Mouse (Mus musculus) hindbrain, embryonic 10.5 days (tissue): ENCODE measurements around the gene Mab21l3. TPM values are rescaled to one million over a fixed set of nuclear protein-coding genes. Genes with fewer than 3 reads are reported as not detected.
A peak's percentile ranks its signal among the peaks of the same experiment; 100 is the strongest.
"Not testable (repeated sequence)": the region's sequence is repeated elsewhere in the genome, so short reads cannot be mapped to it uniquely, and the experiment has no call there.

Experiments
- DNase-seq: peaks from one replicate; pipeline ENCODE4 v3.0.0-alpha.2; 2017; ENCODE audit warnings: low spot score
- H3K27ac ChIP-seq: fragments of 300-500 bp; sonication (generic); 2 replicates; pipeline ENCODE4 v1.5.1; 2016; ENCODE audit warnings: mild to moderate bottlenecking, moderate library complexity
- H3K27me3 ChIP-seq: fragments of 300-500 bp; sonication (generic); 2 replicates; pipeline ENCODE4 v1.6.1; 2016; ENCODE audit warnings: mild to moderate bottlenecking; ENCODE audit not compliant: poor library complexity, insufficient read depth, severe bottlenecking
- H3K36me3 ChIP-seq: fragments of 300-500 bp; sonication (generic); 2 replicates; pipeline ENCODE4 v1.6.1; 2016; ENCODE audit warnings: mild to moderate bottlenecking, moderate library complexity
- H3K4me1 ChIP-seq: fragments of 300-500 bp; sonication (generic); replicated peaks from 2 replicates; pipeline ENCODE4 v1.6.1; 2016; ENCODE audit warnings: mild to moderate bottlenecking
- H3K4me3 ChIP-seq: fragments of 300-500 bp; sonication (generic); 2 replicates; pipeline ENCODE4 v1.5.1; 2016; ENCODE audit warnings: mild to moderate bottlenecking, moderate library complexity
- H3K9me3 ChIP-seq: fragments of 300-500 bp; sonication (generic); 2 replicates; pipeline ENCODE4 v1.6.1; 2016; ENCODE audit warnings: mild to moderate bottlenecking, moderate library complexity
- WGBS: fragments of 180-500 bp; shearing (Covaris S2); methylation state at CpG from one replicate; pipeline ENCODE4 v1.1.7; 2016; 5-methylcytosine and 5-hydroxymethylcytosine counted together
- polyA plus RNA-seq: library from polyadenylated mRNA; unstranded; fragments of >200 nt; fragmentation: Nextera tagmentation; extraction: Ambion mirVana; gene quantifications from 2 replicates; pipeline ENCODE4 v1.2.1, GENCODE M21; 2016

The Mab21l3 gene
- polyA plus RNA-seq, 1 experiment from 2014 or later: 0.47 TPM

GRCm38 (mm10) chr3:101836045-101836444 is 12.7 kb downstream of the Mab21l3 start:
- H3K27ac ChIP-seq: peak overlapping the region; percentile 78

GRCm38 (mm10) chr3:101831189-101831858 is 17.4 kb downstream of the Mab21l3 start:
- Histone ChIP-seq H3K4me1 (peaks cover 45% of the 10 kb centered on the region), H3K36me3 (no peaks in the 10 kb centered on the region), H3K27ac (no peak overlapping the region), H3K27me3 (peaks cover 7% of the 10 kb centered on the region; the same call in 1 of the 2 replicates), H3K4me3 (no peak overlapping the region), H3K9me3 (no peaks in the 10 kb centered on the region)
- no peak for DNase-seq
- 36% methylated on average over 10 of the region's 10 CpGs for WGBS

More at GRCm38 (mm10) chr3:101836045-101836444, 12.7 kb downstream of the Mab21l3 start:
- Histone ChIP-seq H3K27me3 (0 out of 2 replicates have a peak, but pooled peaks cover 3% of the 10 kb centered on the region), H3K4me1 (peaks cover 35% of the 10 kb centered on the region), H3K9me3 (no peaks in the 10 kb centered on the region), H3K36me3 (no peaks in the 10 kb centered on the region), H3K4me3 (peak overlapping the region; percentile 36)
- WGBS: 0% methylated on average over 8 of the region's 8 CpGs
- DNase-seq: peak; percentile 88

- Histone ChIP-seq H3K4me3 (no peak overlapping the region), H3K27ac (no peak overlapping the region), H3K9me3 (no peaks in the 10 kb centered on the region), H3K36me3 (no peaks in the 10 kb centered on the region), H3K27me3 (peaks cover 7% of the 10 kb centered on the region; the same call in 1 of the 2 replicates), H3K4me1 (peaks cover 35% of the 10 kb centered on the region)
- no peak for DNase-seq
- 79% methylated on average over 10 of the region's 10 CpGs for WGBS
Measured at GRCm38 (mm10) chr3:101829881-101830616, 18.7 kb downstream of the Mab21l3 start.

DNA sequence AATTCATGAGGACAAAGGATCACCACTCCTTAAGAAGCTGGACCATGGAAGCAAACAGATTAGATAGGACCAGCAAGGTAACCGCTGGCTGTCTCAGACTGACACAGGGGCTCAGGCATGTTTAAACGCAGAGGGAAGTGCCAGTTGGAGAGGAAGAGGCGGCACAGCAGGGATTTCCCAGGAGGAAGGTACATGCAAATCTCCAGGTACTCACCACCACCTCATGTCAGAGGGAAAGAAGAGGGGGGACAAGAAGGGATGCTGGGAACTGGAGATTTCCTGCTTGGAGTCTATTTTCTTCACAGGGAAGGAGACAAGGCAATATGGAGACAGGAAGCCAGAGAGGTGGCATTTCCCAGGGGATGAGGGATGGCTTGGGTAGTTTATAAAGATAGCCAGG is 20.2 kb downstream of the Mab21l3 start:
- WGBS: 45% methylated on average over 3 of the region's 3 CpGs
- Histone ChIP-seq H3K4me1 (peaks cover 33% of the 10 kb centered on the region), H3K27ac (no peak overlapping the region), H3K36me3 (no peaks in the 10 kb centered on the region), H3K4me3 (no peak overlapping the region), H3K27me3 (peaks cover 7% of the 10 kb centered on the region; the same call in 1 of the 2 replicates), H3K9me3 (no peaks in the 10 kb centered on the region)
- no peak for DNase-seq

DNA sequence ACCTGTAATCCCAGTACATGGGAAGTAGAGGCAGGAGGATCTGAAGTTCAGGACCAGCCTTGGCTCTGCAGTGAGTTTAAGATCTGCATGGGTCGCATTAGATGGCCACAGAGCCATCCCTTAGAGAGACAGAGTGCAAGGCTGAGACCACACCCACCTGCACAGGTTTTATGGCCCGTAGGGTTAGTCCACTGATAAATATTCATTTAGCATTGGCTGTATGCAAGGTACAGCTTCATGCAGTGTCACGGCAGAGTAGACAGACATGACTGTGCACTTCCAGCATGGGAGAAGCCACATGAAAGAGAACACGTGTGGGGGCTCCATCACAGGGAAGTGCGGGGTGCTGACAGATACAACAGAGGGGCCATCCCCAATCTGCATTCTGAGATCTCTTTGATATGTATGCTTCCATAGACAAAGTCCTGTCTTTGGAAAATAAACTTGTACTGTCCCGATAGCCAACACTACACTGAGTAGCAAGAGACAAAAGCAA is 21.5 kb downstream of the Mab21l3 start:
- Histone ChIP-seq H3K36me3 (no peaks in the 10 kb centered on the region), H3K4me3 (no peak overlapping the region), H3K9me3 (no peaks in the 10 kb centered on the region), H3K4me1 (peaks cover 32% of the 10 kb centered on the region), H3K27ac (no peak overlapping the region), H3K27me3 (peaks cover 10% of the 10 kb centered on the region)
- WGBS: 86% methylated on average over 6 of the region's 6 CpGs
- DNase-seq: no peak

DNA sequence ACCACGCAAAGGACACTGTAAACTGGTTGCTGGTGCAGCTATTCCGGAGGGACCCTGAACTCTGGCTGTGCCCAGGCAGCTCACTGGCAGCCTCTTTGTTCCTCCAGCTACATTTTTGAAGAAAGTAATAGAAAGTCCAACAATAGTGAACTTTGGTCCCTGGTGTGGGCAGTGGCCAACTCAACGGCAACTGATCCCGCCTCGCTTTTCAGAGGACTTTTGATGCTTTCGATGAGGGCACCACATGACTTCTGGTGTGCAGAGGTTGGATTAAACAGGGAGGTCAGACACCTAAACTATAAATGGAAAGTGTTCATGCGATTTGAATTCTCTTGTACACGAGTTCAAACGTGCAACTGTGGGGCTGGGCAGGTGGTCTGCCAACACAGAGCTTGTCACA is 24.4 kb downstream of the Mab21l3 start:
- no peaks in the 10 kb centered on the region for H3K36me3 ChIP-seq
- peaks cover 3% of the 10 kb centered on the region; the same call in 1 of the 2 replicates for H3K27me3 ChIP-seq
- H3K4me3 ChIP-seq: no peak overlapping the region
- DNase-seq: no peak
- peaks cover 11% of the 10 kb centered on the region; the same call in 1 of the 2 replicates for H3K4me1 ChIP-seq
- no peak overlapping the region for H3K27ac ChIP-seq
- no peaks in the 10 kb centered on the region for H3K9me3 ChIP-seq
- 86% methylated on average over 9 of the region's 9 CpGs for WGBS

GRCm38 (mm10) chr3:101822052-101822451 is 26.7 kb downstream of the Mab21l3 start:
- no peak for DNase-seq
- H3K27ac ChIP-seq: no peak overlapping the region
- 83% methylated on average over 5 of the region's 5 CpGs for WGBS
- 0 out of 2 replicates have a peak, but pooled peaks cover 4% of the 10 kb centered on the region for H3K4me1 ChIP-seq
- H3K27me3 ChIP-seq: peaks cover 3% of the 10 kb centered on the region; the same call in 1 of the 2 replicates
- H3K9me3 ChIP-seq: 0 out of 2 replicates have a peak, but pooled peaks cover 6% of the 10 kb centered on the region
- H3K4me3 ChIP-seq: no peak overlapping the region
- H3K36me3 ChIP-seq: no peaks in the 10 kb centered on the region; the same call in 1 of the 2 replicates

DNA sequence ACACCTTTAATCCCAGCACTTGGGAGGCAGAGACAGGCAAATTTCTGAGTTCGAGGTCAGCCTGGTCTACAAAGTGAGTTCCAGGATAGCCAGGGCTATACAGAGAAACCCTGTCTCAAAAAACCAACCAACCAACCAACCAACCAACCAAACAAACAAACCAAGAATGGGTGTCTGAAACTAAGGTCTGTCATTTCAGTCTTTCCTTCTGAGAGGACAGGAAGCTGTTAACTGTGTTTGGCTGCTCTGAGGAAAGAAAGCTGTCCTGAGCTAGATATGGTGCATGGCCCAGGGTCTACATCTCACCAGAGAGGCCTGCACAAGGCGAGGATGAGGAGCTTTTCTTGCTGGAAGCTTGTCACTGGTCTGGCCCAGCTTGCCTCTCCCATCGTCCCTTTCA is 28.1 kb downstream of the Mab21l3 start:
- H3K4me3 ChIP-seq, H3K4me1 ChIP-seq, H3K36me3 ChIP-seq, H3K9me3 ChIP-seq, H3K27me3 ChIP-seq, DNase-seq, H3K27ac ChIP-seq: not testable (repeated sequence)
- 72% methylated on average over 3 of the region's 3 CpGs for WGBS

GRCm38 (mm10) chr3:101816006-101816405 is 32.8 kb downstream of the Mab21l3 start:
- Histone ChIP-seq H3K27ac (peak overlapping the region; percentile 36; the same call in 1 of the 2 replicates), H3K4me1 (no peaks in the 10 kb centered on the region), H3K4me3 (no peak overlapping the region), H3K27me3 (no peaks in the 10 kb centered on the region), H3K9me3 (0 out of 2 replicates have a peak, but pooled peaks cover 6% of the 10 kb centered on the region), H3K36me3 (no peaks in the 10 kb centered on the region; the same call in 1 of the 2 replicates)
- 95% methylated on average over 3 of the region's 3 CpGs for WGBS
- DNase-seq: no peak

DNA sequence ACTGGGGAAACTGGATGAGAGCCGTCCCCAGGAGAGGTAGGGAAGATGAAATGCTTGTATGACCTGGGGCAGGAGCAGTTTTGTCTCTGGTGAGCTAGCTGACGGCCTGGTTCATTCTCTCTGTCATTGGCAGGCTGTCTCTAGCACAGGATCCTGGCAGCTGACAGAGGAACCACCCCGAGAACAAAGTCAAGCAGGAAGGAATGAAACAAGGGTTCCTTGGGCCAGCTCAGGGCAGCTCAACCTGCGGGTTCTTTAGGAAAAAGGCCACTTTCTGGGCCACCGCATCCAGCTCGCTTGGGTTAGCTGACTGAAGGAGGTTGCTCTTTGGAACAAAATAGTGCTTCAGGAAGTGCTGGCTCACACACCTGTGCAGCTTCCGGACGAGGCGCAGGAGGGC is 34.0 kb downstream of the Mab21l3 start:
- Histone ChIP-seq H3K4me1 (no peaks in the 10 kb centered on the region), H3K9me3 (0 out of 2 replicates have a peak, but pooled peaks cover 6% of the 10 kb centered on the region), H3K4me3 (no peak overlapping the region), H3K27ac (no peak overlapping the region), H3K36me3 (no peaks in the 10 kb centered on the region; the same call in 1 of the 2 replicates), H3K27me3 (no peaks in the 10 kb centered on the region)
- 89% methylated on average over 9 of the region's 9 CpGs for WGBS
- DNase-seq: no peak

- no peaks in the 10 kb centered on the region for H3K36me3 ChIP-seq
- peaks cover 2% of the 10 kb centered on the region; the same call in 1 of the 2 replicates for H3K27me3 ChIP-seq
- no peak overlapping the region; the same call in 1 of the 2 replicates for H3K27ac ChIP-seq
- 64% methylated on average over 10 of the region's 10 CpGs for WGBS
- H3K9me3 ChIP-seq: no peaks in the 10 kb centered on the region
- H3K4me3 ChIP-seq: no peak overlapping the region
- no peaks in the 10 kb centered on the region for H3K4me1 ChIP-seq
- peak; percentile 73 for DNase-seq
Measured at GRCm38 (mm10) chr3:101812341-101812962, 36.3 kb downstream of the Mab21l3 start.

GRCm38 (mm10) chr3:101811931-101812330 is 36.8 kb downstream of the Mab21l3 start:
- no peak for DNase-seq
- peaks cover 2% of the 10 kb centered on the region; the same call in 1 of the 2 replicates for H3K27me3 ChIP-seq
- H3K27ac ChIP-seq: no peak overlapping the region; the same call in 1 of the 2 replicates
- H3K36me3 ChIP-seq: no peaks in the 10 kb centered on the region
- H3K4me3 ChIP-seq: no peak overlapping the region
- no peaks in the 10 kb centered on the region for H3K9me3 ChIP-seq
- WGBS: 73% methylated on average over 4 of the region's 4 CpGs
- peaks cover 4% of the 10 kb centered on the region for H3K4me1 ChIP-seq
